Mouse (Mus musculus) kidney, embryonic 16.5 days (tissue): ENCODE measurements around the gene Olfr215. TPM values are rescaled to one million over a fixed set of nuclear protein-coding genes. Genes with fewer than 3 reads are reported as not detected.
A peak's percentile ranks its signal among the peaks of the same experiment; 100 is the strongest.
"Not testable (repeated sequence)": the region's sequence is repeated elsewhere in the genome, so short reads cannot be mapped to it uniquely, and the experiment has no call there.

ENCODE experiments used
- ATAC-seq: fragments of 200-750 bp; cut with Nextera tagmentation; 2 replicates; pipeline ENCODE4 v1.8.0; 2017; ENCODE audit warnings: moderate TSS enrichment; ENCODE audit not compliant: low FRiP score, low TSS enrichment
- H3K27ac ChIP-seq: fragments of 300-500 bp; sonication (generic); 2 replicates; pipeline ENCODE4 v1.5.1; 2014; ENCODE audit warnings: low read length
- H3K27me3 ChIP-seq: fragments of 300-500 bp; sonication (generic); 2 replicates; pipeline ENCODE4 v1.6.1; 2014; ENCODE audit warnings: low read length, control low read depth, mixed read lengths; ENCODE audit not compliant: insufficient read depth
- H3K36me3 ChIP-seq: fragments of 300-500 bp; sonication (generic); 2 replicates; pipeline ENCODE4 v1.6.1; 2014; ENCODE audit warnings: low read length, control low read depth, mixed read lengths; ENCODE audit not compliant: insufficient read depth
- H3K4me1 ChIP-seq: fragments of 300-500 bp; sonication (generic); 2 replicates; pipeline ENCODE4 v1.6.1; 2014; ENCODE audit warnings: low read length, control low read depth, mixed read lengths; ENCODE audit not compliant: insufficient read depth
- H3K4me2 ChIP-seq: fragments of 300-500 bp; sonication (generic); replicated peaks from 2 replicates; pipeline ENCODE4 v1.6.1; 2014; ENCODE audit warnings: low read depth, low read length
- H3K4me3 ChIP-seq: fragments of 300-500 bp; sonication (generic); 2 replicates; pipeline ENCODE4 v1.5.1; 2014; ENCODE audit warnings: mild to moderate bottlenecking, low read length
- H3K9ac ChIP-seq: fragments of 300-500 bp; sonication (generic); replicated peaks from 2 replicates; pipeline ENCODE4 v1.6.1; 2014; ENCODE audit warnings: low read length
- H3K9me3 ChIP-seq: fragments of 300-500 bp; sonication (generic); 2 replicates; pipeline ENCODE4 v1.6.1; 2016; ENCODE audit warnings: low read length, control low read depth
- WGBS: fragments of 180-500 bp; shearing (Covaris S2); extraction: QIAGEN DNeasy Blood & Tissue Kit; methylation state at CpG from one replicate; pipeline ENCODE4 v1.1.7; 2014; 5-methylcytosine and 5-hydroxymethylcytosine counted together
- polyA plus RNA-seq: library from polyadenylated mRNA; unstranded; fragments of >200 nt; fragmentation: Nextera tagmentation; extraction: Ambion mirVana; gene quantifications from 2 replicates; pipeline ENCODE4 v1.2.1, GENCODE M21; 2015

Gene Olfr215
- polyA plus RNA-seq = not detected in 2 replicates

GRCm38 (mm10) chr6:116584095-116584494, at the start of gene Olfr215:
Gene Olfr215, minus strand, starts transcription at chr6:116584195.
- ATAC-seq = no peak
- Histone ChIP-seq H3K4me3 (no peak within 1 kb of the TSS), H3K4me2 (no peak within 1 kb of the TSS), H3K27me3 (no peaks in the 10 kb centered on the region), H3K4me1 (no peaks in the 10 kb centered on the region), H3K36me3 (no peaks in the 10 kb centered on the region), H3K9me3 (no peaks in the 10 kb centered on the region), H3K27ac (no peak within 1 kb of the TSS), H3K9ac (no peak within 1 kb of the TSS)
- 84% methylated on average over 4 of the region's 4 CpGs for WGBS

DNA sequence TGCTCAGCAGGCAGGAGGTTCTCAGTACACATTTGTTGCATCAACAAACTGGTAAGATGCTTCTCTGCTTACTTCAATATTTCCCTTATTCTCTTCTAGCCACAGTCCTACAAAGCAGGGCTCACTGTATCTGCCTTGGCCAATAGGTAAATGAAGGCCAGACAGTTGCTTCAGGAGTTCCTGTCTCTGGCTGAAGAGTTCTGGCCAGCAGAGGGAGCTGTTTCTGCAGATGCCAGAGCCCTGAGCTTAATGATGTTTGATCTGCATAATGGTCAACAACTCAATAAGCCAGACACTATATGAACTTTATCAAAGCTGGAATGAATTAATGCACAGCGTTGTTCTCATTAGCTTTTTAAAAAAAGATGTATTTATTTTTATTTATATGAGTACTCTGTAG, 48.1 kb upstream of the Olfr215 start:
- WGBS = 44% methylated on average over 1 of the region's 1 CpGs
- no peak overlapping the region for H3K27ac ChIP-seq
- no peak for ATAC-seq
- H3K9ac ChIP-seq = no peak overlapping the region
- no peaks in the 10 kb centered on the region for H3K36me3 ChIP-seq
- no peaks in the 10 kb centered on the region for H3K27me3 ChIP-seq
- peaks cover 16% of the 10 kb centered on the region for H3K4me1 ChIP-seq
- no peaks in the 10 kb centered on the region for H3K9me3 ChIP-seq
- H3K4me2 ChIP-seq = no peak overlapping the region
- no peak overlapping the region for H3K4me3 ChIP-seq

DNA sequence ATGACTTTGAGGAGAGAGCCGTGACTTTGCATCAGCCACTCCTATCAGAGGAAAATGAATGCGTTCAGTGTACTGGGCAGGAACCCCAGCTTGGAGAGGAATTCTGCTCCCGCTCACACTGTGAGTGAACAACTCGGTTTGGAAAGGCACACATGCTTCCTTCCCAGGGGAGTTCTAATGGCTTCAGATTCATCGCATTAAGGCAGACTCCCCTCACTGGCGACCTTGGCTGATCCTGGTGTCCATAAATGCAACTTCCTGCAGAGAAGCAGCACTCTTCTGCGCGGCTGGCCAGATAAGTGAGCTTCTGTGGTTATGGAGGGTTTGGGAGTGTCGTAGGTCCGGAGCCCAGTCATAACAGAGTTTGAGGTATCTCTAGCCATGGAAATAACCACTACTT, 45.8 kb upstream of the Olfr215 start:
- H3K4me3 ChIP-seq = no peak overlapping the region
- no peak overlapping the region for H3K27ac ChIP-seq
- H3K27me3 ChIP-seq = no peaks in the 10 kb centered on the region
- H3K9me3 ChIP-seq = no peaks in the 10 kb centered on the region
- peaks cover 17% of the 10 kb centered on the region for H3K36me3 ChIP-seq
- ATAC-seq = no peak
- H3K4me2 ChIP-seq = no peak overlapping the region
- 89% methylated on average over 10 of the region's 10 CpGs for WGBS
- H3K4me1 ChIP-seq = 0 out of 2 replicates have a peak, but pooled peaks cover 5% of the 10 kb centered on the region
- H3K9ac ChIP-seq = no peak overlapping the region

GRCm38 (mm10) chr6:116628539-116629171, 44.7 kb upstream of the Olfr215 start, which contains the start of gene Zfp422:
Gene Zfp422, minus strand, starts transcription at chr6:116628999.
- ATAC-seq = peak; percentile 93
- under 1% methylated on average over 47 of the region's 56 CpGs for WGBS
- no peaks in the 10 kb centered on the region for H3K9me3 ChIP-seq
- peak within 1 kb of the TSS; percentile 80 for H3K4me2 ChIP-seq
- peak within 1 kb of the TSS; percentile 86 for H3K27ac ChIP-seq
- H3K27me3 ChIP-seq = no peaks in the 10 kb centered on the region
- peak within 1 kb of the TSS; percentile 68 for H3K4me3 ChIP-seq
- H3K36me3 ChIP-seq = peaks cover 21% of the 10 kb centered on the region
- peak within 1 kb of the TSS; percentile 97 for H3K9ac ChIP-seq
- 0 out of 2 replicates have a peak, but pooled peaks cover 4% of the 10 kb centered on the region for H3K4me1 ChIP-seq

GRCm38 (mm10) chr6:116628095-116628494, 44.1 kb upstream of the Olfr215 start:
- Histone ChIP-seq H3K4me3 (peak overlapping the region; percentile 68), H3K4me1 (0 out of 2 replicates have a peak, but pooled peaks cover 4% of the 10 kb centered on the region), H3K27ac (peak overlapping the region; percentile 86), H3K9ac (peak overlapping the region; percentile 97), H3K9me3 (no peaks in the 10 kb centered on the region), H3K4me2 (peak overlapping the region; percentile 80), H3K36me3 (peaks cover 21% of the 10 kb centered on the region), H3K27me3 (no peaks in the 10 kb centered on the region)
- 12% methylated on average over 9 of the region's 9 CpGs for WGBS
- ATAC-seq = no peak

DNA sequence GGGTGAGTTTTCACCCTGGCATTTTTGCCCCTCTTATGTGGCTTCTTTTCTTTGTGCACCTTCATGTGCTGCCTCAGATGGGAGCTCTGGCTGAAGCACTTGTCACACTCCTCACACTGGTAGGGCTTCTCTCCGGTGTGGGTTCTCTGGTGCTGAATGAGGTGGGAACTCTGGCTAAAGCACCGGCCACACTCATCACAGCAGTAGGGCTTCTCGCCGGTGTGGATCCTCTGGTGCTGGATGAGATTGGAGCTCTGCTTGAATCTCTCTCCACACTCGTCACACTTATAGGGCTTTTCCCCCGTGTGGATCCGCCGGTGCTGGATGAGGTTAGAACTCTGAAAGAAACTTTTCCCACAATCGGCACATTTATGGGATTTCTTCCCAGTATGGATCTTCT, 42.4 kb upstream of the Olfr215 start:
- not testable (repeated sequence) for H3K4me3 ChIP-seq, H3K27ac ChIP-seq, ATAC-seq, H3K9me3 ChIP-seq, H3K27me3 ChIP-seq, H3K9ac ChIP-seq, H3K4me1 ChIP-seq, H3K4me2 ChIP-seq
- peaks cover 21% of the 10 kb centered on the region for H3K36me3 ChIP-seq
- 98% methylated on average over 9 of the region's 9 CpGs for WGBS

GRCm38 (mm10) chr6:116621318-116622023, 37.5 kb upstream of the Olfr215 start:
- Histone ChIP-seq H3K4me1 (no peaks in the 10 kb centered on the region), H3K36me3 (peaks cover 14% of the 10 kb centered on the region), H3K9me3 (no peaks in the 10 kb centered on the region), H3K27me3 (no peaks in the 10 kb centered on the region), H3K9ac (no peak overlapping the region), H3K4me2 (no peak overlapping the region), H3K27ac (no peak overlapping the region), H3K4me3 (no peak overlapping the region)
- WGBS = 58% methylated on average over 8 of the region's 8 CpGs
- ATAC-seq = no peak

GRCm38 (mm10) chr6:116618073-116618472, 34.1 kb upstream of the Olfr215 start:
- H3K4me2 ChIP-seq = no peak overlapping the region
- no peaks in the 10 kb centered on the region for H3K4me1 ChIP-seq
- no peak overlapping the region for H3K27ac ChIP-seq
- no peaks in the 10 kb centered on the region for H3K27me3 ChIP-seq
- no peak overlapping the region for H3K9ac ChIP-seq
- no peak for ATAC-seq
- no peaks in the 10 kb centered on the region for H3K36me3 ChIP-seq
- no peaks in the 10 kb centered on the region for H3K9me3 ChIP-seq
- H3K4me3 ChIP-seq = no peak overlapping the region

DNA sequence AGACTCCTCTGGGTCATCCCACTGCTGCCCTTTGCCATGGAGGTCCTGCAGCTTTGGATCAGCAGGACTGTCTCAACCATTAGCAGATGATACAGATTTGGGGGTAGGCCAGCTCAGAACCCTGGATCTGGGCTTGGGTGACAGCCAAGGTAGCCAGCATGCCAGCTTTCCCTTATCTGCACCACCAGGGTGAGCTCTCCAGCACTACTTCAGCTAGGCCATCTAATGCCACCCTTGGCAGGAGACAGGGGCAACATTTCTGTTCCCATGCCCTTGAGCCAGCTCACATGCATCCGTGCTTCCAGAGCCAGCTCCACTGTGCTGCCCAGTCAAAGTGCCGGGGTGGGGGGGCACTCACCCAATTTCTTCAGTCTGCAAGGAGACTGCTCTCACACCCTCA, 31.7 kb upstream of the Olfr215 start:
- Histone ChIP-seq H3K4me1 (no peaks in the 10 kb centered on the region), H3K36me3 (no peaks in the 10 kb centered on the region), H3K9ac (no peak overlapping the region), H3K27ac (no peak overlapping the region), H3K4me3 (no peak overlapping the region), H3K9me3 (no peaks in the 10 kb centered on the region), H3K27me3 (no peaks in the 10 kb centered on the region), H3K4me2 (no peak overlapping the region)
- ATAC-seq = no peak
- WGBS = 69% methylated on average over 2 of the region's 2 CpGs

DNA sequence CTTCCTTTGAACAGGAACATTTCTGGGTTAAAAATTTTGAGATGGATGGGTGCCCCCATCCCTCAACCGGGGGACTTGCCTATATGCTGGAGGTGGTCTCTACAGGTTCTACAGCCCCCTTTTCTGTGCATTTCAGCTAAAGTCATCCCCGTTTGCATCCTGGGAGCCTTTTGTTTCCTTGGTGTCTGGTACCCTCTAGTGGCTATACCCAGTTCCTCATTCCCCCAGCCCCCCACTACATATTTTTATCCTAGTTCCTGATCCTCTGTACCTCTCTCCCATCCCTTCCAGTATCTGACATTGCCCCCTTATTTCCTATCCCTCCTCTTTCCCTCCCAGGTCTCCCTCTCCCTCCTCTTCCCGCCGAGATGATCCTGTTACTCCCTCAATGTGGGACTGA, 23.2 kb upstream of the Olfr215 start:
- Histone ChIP-seq H3K4me2 (no peak overlapping the region), H3K9ac (no peak overlapping the region), H3K9me3 (no peaks in the 10 kb centered on the region), H3K4me1 (no peaks in the 10 kb centered on the region), H3K4me3 (no peak overlapping the region), H3K27me3 (no peaks in the 10 kb centered on the region), H3K36me3 (no peaks in the 10 kb centered on the region), H3K27ac (no peak overlapping the region)
- 43% methylated on average over 4 of the region's 4 CpGs for WGBS
- ATAC-seq = no peak
